Mouse (Mus musculus) induced T-regulatory cell, adult 2 months (primary cell): ENCODE data around the gene 1110032F04Rik.

Source experiments
- DNase-seq: peaks from one replicate; pipeline ENCODE4 v3.0.0-alpha.2; 2012; ENCODE audit warnings: low read depth

Gene 1110032F04Rik

GRCm38 (mm10) chr3:68907509-68907908, 38.1 kb downstream of the 1110032F04Rik start:
- DNase-seq: no peak
